Mouse (Mus musculus) cerebellum, adult 2 months (tissue): ENCODE data around the gene Pdzd4. TPM values are rescaled to one million over a fixed set of nuclear protein-coding genes. Genes with fewer than 3 reads are reported as not detected.
A peak's percentile ranks its signal among the peaks of the same experiment; 100 is the strongest.

Experiments
- DNase-seq, 2 experiments: peaks; one replicate each; pipeline ENCODE4 v3.0.0; 2021
- H3K27ac ChIP-seq: fragments of 200-500 bp; 2 replicates; pipeline ENCODE4 v1.5.1; 2012; ENCODE audit warnings: low read length, control low read depth, inconsistent platforms; ENCODE audit not compliant: insufficient read depth
- H3K27me3 ChIP-seq: fragments of 200-500 bp; 2 replicates; pipeline ENCODE4 v1.6.1; 2012; ENCODE audit warnings: inconsistent platforms, mild to moderate bottlenecking, low read length, moderate library complexity; ENCODE audit not compliant: control insufficient read depth, insufficient read depth
- H3K4me1 ChIP-seq: fragments of 200-500 bp; 2 replicates; pipeline ENCODE4 v1.6.1; 2011; ENCODE audit warnings: low read length; ENCODE audit not compliant: control insufficient read depth, insufficient read depth
- H3K4me3 ChIP-seq: fragments of 200-500 bp; replicated peaks from 2 replicates; pipeline ENCODE3; 2011; ENCODE audit warnings: mild to moderate bottlenecking, low read depth, low read length, control low read depth; ENCODE audit not compliant: insufficient read depth
- CTCF ChIP-seq: fragments of 200-500 bp; IDR thresholded peaks from 2 replicates; pipeline ENCODE4 v1.5.1; 2011; ENCODE audit warnings: low read depth, mild to moderate bottlenecking, control low read depth, low read length, moderate library complexity, borderline replicate concordance; ENCODE audit not compliant: insufficient read depth
- POLR2A ChIP-seq: fragments of 200-500 bp; IDR thresholded peaks from 2 replicates; pipeline ENCODE4 v1.6.1; 2011; ENCODE audit warnings: low read length, control low read depth, borderline replicate concordance; ENCODE audit not compliant: insufficient read depth
- WGBS: fragments of 180-500 bp; shearing (Covaris S2); methylation state at CpG from one replicate; pipeline ENCODE4 v1.1.7; 2018; 5-methylcytosine and 5-hydroxymethylcytosine counted together
- polyA plus RNA-seq: library from polyadenylated mRNA; depleted of rRNA; stranded (reverse); fragments of >200 nt; gene quantifications from 2 replicates; pipeline ENCODE4 v1.2.3, GENCODE M21; 2012; rRNA removed

Gene Pdzd4
- 54.6 and 56.6 TPM in 2 replicates for polyA plus RNA-seq

GRCm38 (mm10) chrX:73824185-73825151 is at the start of gene Pdzd4:
Gene Pdzd4, minus strand, starts transcription at chrX:73824969.
- TF ChIP-seq CTCF (no peak), POLR2A (peak; percentile 54)
- WGBS = 8% methylated on average over 72 of the region's 84 CpGs
- H3K4me1 ChIP-seq = peaks cover 2% of the 10 kb centered on the region; the same call in 1 of the 2 replicates

DNA sequence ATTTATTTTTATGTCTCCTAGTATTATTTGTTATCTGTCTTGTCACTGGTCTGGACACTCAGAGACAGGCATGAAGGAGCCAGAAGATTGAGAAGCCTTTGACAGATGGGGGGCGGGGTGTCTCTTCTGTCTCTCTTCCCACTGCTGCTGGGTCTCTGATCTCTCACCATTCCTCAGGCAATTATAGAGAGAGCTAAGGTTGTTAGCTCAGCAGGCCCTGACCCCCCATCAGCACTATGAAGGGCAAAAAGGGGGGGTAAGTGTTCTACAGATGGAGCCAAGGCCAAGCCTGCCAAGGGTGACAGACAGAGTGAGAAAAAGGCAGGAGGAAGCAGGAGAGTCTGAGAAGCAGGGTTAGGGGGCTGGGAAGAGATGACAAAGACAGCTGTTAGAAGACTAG is 47.2 kb upstream of the Pdzd4 start:
- peak in 1 of 2 experiments; percentile 54 for DNase-seq
- Histone ChIP-seq H3K27me3 (no peaks in the 10 kb centered on the region), H3K4me3 (no peak overlapping the region), H3K4me1 (peaks cover 12% of the 10 kb centered on the region; the same call in 1 of the 2 replicates), H3K27ac (no peak overlapping the region)
- no peak for TF ChIP-seq CTCF
- no peak for TF ChIP-seq POLR2A
- 53% methylated on average over 1 of the region's 1 CpGs for WGBS

More at GRCm38 (mm10) chrX:73824185-73825151, at the start of gene Pdzd4:
- Histone ChIP-seq H3K4me3 (peak within 1 kb of the TSS; percentile 69), H3K27ac (peak within 1 kb of the TSS; percentile 98), H3K27me3 (no peaks in the 10 kb centered on the region)
- peak; percentile 76 to 85 for DNase-seq

DNA sequence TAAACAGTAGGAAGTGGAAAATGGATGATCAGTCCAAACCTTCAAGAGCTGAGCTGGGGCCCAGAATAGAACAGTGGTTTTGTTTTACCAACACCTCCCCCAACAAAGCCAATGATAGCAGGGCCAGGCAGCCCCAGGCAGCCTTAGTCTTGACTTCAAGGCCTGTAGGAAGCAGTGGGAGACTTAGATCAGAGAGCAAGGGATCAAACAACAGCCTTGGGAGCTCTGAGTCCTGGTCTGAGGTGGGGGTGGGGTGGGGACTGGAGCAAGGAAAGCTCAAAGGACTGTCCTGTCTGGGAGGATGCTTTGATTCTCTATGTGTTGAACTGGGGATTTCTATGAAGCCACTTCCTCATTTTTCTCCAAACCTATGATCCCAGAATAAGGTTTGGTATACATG is 46.7 kb upstream of the Pdzd4 start:
- TF ChIP-seq POLR2A = no peak
- TF ChIP-seq CTCF = no peak
- Histone ChIP-seq H3K4me1 (peaks cover 12% of the 10 kb centered on the region; the same call in 1 of the 2 replicates), H3K27ac (no peak overlapping the region), H3K4me3 (no peak overlapping the region), H3K27me3 (no peaks in the 10 kb centered on the region)
- no peak for DNase-seq

GRCm38 (mm10) chrX:73869334-73869733 is 44.6 kb upstream of the Pdzd4 start:
- WGBS = 49% methylated on average over 5 of the region's 5 CpGs
- TF ChIP-seq POLR2A (no peak), CTCF (no peak)
- Histone ChIP-seq H3K27me3 (no peaks in the 10 kb centered on the region), H3K27ac (no peak overlapping the region), H3K4me1 (peaks cover 12% of the 10 kb centered on the region; the same call in 1 of the 2 replicates), H3K4me3 (no peak overlapping the region)
- DNase-seq = no peak

- H3K27ac ChIP-seq = no peak overlapping the region
- no peak overlapping the region for H3K4me3 ChIP-seq
- peak in 1 of 2 experiments; percentile 17 for DNase-seq
- H3K27me3 ChIP-seq = no peaks in the 10 kb centered on the region
- H3K4me1 ChIP-seq = peaks cover 12% of the 10 kb centered on the region; the same call in 1 of the 2 replicates
- TF ChIP-seq POLR2A = no peak
- TF ChIP-seq CTCF = no peak
- WGBS = 63% methylated on average over 1 of the region's 1 CpGs
Observed at GRCm38 (mm10) chrX:73867852-73868251, 43.1 kb upstream of the Pdzd4 start.

- H3K27ac ChIP-seq = no peak overlapping the region
- DNase-seq = no peak
- 32% methylated on average over 3 of the region's 3 CpGs for WGBS
Observed at GRCm38 (mm10) chrX:73867256-73867655, 42.5 kb upstream of the Pdzd4 start.

GRCm38 (mm10) chrX:73864692-73865091 is 39.9 kb upstream of the Pdzd4 start:
- H3K4me1 ChIP-seq = no peaks in the 10 kb centered on the region
- TF ChIP-seq POLR2A = no peak
- TF ChIP-seq CTCF = no peak
- H3K4me3 ChIP-seq = no peak overlapping the region
- no peak overlapping the region for H3K27ac ChIP-seq
- no peaks in the 10 kb centered on the region for H3K27me3 ChIP-seq
- no peak for DNase-seq
- WGBS = 52% methylated on average over 3 of the region's 3 CpGs

More at GRCm38 (mm10) chrX:73867256-73867655, 42.5 kb upstream of the Pdzd4 start:
- TF ChIP-seq POLR2A (no peak), CTCF (no peak)
- no peak overlapping the region for H3K4me3 ChIP-seq
- peaks cover 6% of the 10 kb centered on the region; the same call in 1 of the 2 replicates for H3K4me1 ChIP-seq
- H3K27me3 ChIP-seq = no peaks in the 10 kb centered on the region

DNA sequence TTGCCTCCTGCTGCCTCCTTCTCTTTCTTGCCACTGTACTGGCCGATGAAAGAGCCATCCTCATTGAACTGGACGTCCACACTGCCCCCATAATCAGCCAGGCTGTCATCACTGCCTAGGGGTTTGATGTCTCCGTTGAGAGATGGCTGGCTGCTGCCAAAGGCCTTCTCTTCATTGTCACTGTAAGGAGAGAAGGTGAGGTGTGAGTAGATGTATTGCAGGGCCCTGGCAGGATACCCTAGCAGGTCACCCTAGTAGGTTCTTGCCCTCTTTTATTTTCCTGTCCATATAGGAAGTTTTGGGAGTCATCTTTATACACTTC is 30.3 kb upstream of the Pdzd4 start:
- 11% methylated on average over 3 of the region's 3 CpGs for WGBS
- no peak for TF ChIP-seq POLR2A
- TF ChIP-seq CTCF = no peak
- Histone ChIP-seq H3K27me3 (no peaks in the 10 kb centered on the region), H3K4me1 (peaks cover 12% of the 10 kb centered on the region), H3K4me3 (no peak overlapping the region), H3K27ac (peak overlapping the region; percentile 41)
- no peak for DNase-seq
